Mouse (Mus musculus) midbrain, postnatal 0 days (tissue): ENCODE data around the gene Pabpn1l. TPM values are rescaled to one million over a fixed set of nuclear protein-coding genes. Genes with fewer than 3 reads are reported as not detected.
A peak's percentile ranks its signal among the peaks of the same experiment; 100 is the strongest.

Source experiments
- ATAC-seq: fragments of 200-750 bp; cut with Nextera tagmentation; 2 replicates; pipeline ENCODE4 v1.8.0; 2017; ENCODE audit warnings: moderate number of reproducible peaks, mild to moderate bottlenecking, moderate TSS enrichment, moderate library complexity; ENCODE audit not compliant: low FRiP score
- DNase-seq: peaks from one replicate; pipeline ENCODE4 v3.0.0-alpha.2; 2015; ENCODE audit warnings: low spot score
- H3K27ac ChIP-seq: fragments of 300-500 bp; sonication (generic); 2 replicates; pipeline ENCODE4 v1.5.1; 2014; ENCODE audit warnings: low read depth, mild to moderate bottlenecking, low read length, mixed read lengths
- H3K27me3 ChIP-seq: fragments of 300-500 bp; sonication (generic); 2 replicates; pipeline ENCODE4 v1.6.1; 2014; ENCODE audit warnings: low read length, control low read depth, mixed read lengths; ENCODE audit not compliant: insufficient read depth
- H3K36me3 ChIP-seq: fragments of 300-500 bp; sonication (generic); 2 replicates; pipeline ENCODE4 v1.6.1; 2014; ENCODE audit warnings: low read length, control low read depth, mixed read lengths; ENCODE audit not compliant: insufficient read depth
- H3K4me1 ChIP-seq: fragments of 300-500 bp; sonication (generic); 2 replicates; pipeline ENCODE4 v1.6.1; 2014; ENCODE audit warnings: mild to moderate bottlenecking, control low read depth, antibody characterized with exemption, low read length, mixed read lengths; ENCODE audit not compliant: insufficient read depth
- H3K4me2 ChIP-seq: fragments of 300-500 bp; sonication (generic); 2 replicates; pipeline ENCODE4 v1.6.1; 2014; ENCODE audit warnings: low read depth, mild to moderate bottlenecking, low read length, mixed read lengths; ENCODE audit not compliant: poor library complexity, severe bottlenecking
- H3K4me3 ChIP-seq: fragments of 300-500 bp; sonication (generic); 2 replicates; pipeline ENCODE4 v1.5.1; 2014; ENCODE audit warnings: low read depth, mild to moderate bottlenecking, low read length, moderate library complexity
- H3K9ac ChIP-seq: fragments of 300-500 bp; sonication (generic); replicated peaks from 2 replicates; pipeline ENCODE4 v1.6.1; 2014; ENCODE audit warnings: mild to moderate bottlenecking, low read length, moderate library complexity, mixed read lengths; ENCODE audit not compliant: poor library complexity, severe bottlenecking
- H3K9me3 ChIP-seq: fragments of 300-500 bp; sonication (generic); 2 replicates; pipeline ENCODE4 v1.6.1; 2016; ENCODE audit warnings: low read length, control low read depth
- CTCF ChIP-seq: IDR thresholded peaks from 2 replicates; pipeline ENCODE4 v1.5.1; 2016; ENCODE audit warnings: antibody characterized with exemption, mild to moderate bottlenecking
- WGBS: fragments of 180-500 bp; shearing (Covaris S2); extraction: QIAGEN DNeasy Blood & Tissue Kit; methylation state at CpG from one replicate; pipeline ENCODE4 v1.1.7; 2014; 5-methylcytosine and 5-hydroxymethylcytosine counted together
- polyA plus RNA-seq: library from polyadenylated mRNA; unstranded; fragments of >200 nt; fragmentation: Nextera tagmentation; extraction: Ambion mirVana; gene quantifications from 2 replicates; pipeline ENCODE4 v1.2.1, GENCODE M21; 2015
- total RNA-seq: library from RNA; depleted of rRNA; stranded (reverse); fragments of >200 nt; gene quantifications from 2 replicates; pipeline ENCODE4 v1.2.3, GENCODE M21; 2014

The Pabpn1l gene
- total and polyA plus RNA-seq, 2 experiments from 2014 or later = not detected

DNA sequence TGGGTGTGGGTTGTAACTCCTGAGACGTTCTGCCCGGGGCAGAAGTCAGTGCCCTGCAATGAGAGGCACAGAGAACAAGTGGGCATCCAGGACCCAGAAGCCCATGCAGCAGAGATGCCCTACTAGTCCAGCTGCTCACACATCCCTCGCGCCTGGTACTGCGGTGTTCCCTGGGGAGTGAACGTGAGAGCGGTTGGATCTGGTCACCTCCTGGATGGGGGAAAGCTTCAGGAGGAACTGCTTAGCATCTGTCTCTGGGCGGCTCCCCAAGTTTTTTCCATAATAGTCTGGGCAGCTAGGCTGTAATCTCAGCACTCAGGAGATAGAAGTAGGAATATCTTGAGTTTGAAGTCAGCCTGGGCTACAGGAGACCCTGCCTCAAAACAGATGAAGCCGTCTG, 37.6 kb downstream of the Pabpn1l start:
- no peak for TF ChIP-seq CTCF
- no peaks in the 10 kb centered on the region for H3K27me3 ChIP-seq
- no peak overlapping the region for H3K27ac ChIP-seq
- no peaks in the 10 kb centered on the region for H3K4me1 ChIP-seq
- WGBS = 87% methylated on average over 9 of the region's 9 CpGs
- DNase-seq (no peak), ATAC-seq (no peak)
- no peaks in the 10 kb centered on the region for H3K9me3 ChIP-seq
- no peak overlapping the region for H3K4me3 ChIP-seq
- H3K36me3 ChIP-seq = no peaks in the 10 kb centered on the region
- H3K4me2 ChIP-seq = no peak overlapping the region
- no peak overlapping the region for H3K9ac ChIP-seq

- Histone ChIP-seq H3K36me3 (no peaks in the 10 kb centered on the region), H3K4me1 (peaks cover 8% of the 10 kb centered on the region), H3K4me2 (no peak overlapping the region), H3K27ac (no peak overlapping the region), H3K9ac (no peak overlapping the region), H3K27me3 (no peaks in the 10 kb centered on the region), H3K4me3 (no peak overlapping the region), H3K9me3 (no peaks in the 10 kb centered on the region)
- WGBS = 89% methylated on average over 15 of the region's 15 CpGs
- DNase-seq = no peak
- no peak for TF ChIP-seq CTCF
- ATAC-seq = no peak
These were observed 41.6 kb downstream of the Pabpn1l start for GRCm38 (mm10) chr8:122580926-122581325.

DNA sequence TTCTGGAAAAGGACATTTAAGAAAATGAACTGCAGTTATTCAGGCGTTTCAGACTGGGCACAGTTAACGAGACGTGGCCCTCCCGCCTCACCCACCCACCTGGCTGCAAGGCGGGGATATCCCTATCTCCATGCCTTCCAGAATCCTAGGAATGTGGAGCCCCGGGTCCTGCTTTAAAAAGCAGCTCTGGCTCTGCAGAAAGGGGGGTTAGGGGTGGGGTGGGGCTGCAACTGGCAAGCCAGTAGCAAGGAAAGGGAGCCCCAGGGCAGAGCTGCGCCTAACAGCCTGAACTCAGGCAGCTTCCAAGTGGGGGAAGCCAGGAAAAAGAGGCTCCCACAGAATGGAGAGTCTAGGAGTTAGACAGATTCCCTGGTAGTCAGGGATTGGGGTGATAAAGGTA, 43.3 kb downstream of the Pabpn1l start:
- TF ChIP-seq CTCF = no peak
- no peaks in the 10 kb centered on the region for H3K9me3 ChIP-seq
- H3K4me2 ChIP-seq = no peak overlapping the region
- DNase-seq = no peak
- no peak overlapping the region for H3K9ac ChIP-seq
- no peaks in the 10 kb centered on the region; the same call in 1 of the 2 replicates for H3K36me3 ChIP-seq
- 30% methylated on average over 7 of the region's 7 CpGs for WGBS
- peaks cover 17% of the 10 kb centered on the region for H3K4me1 ChIP-seq
- no peaks in the 10 kb centered on the region for H3K27me3 ChIP-seq
- no peak overlapping the region for H3K27ac ChIP-seq
- ATAC-seq = no peak
- no peak overlapping the region for H3K4me3 ChIP-seq

DNA sequence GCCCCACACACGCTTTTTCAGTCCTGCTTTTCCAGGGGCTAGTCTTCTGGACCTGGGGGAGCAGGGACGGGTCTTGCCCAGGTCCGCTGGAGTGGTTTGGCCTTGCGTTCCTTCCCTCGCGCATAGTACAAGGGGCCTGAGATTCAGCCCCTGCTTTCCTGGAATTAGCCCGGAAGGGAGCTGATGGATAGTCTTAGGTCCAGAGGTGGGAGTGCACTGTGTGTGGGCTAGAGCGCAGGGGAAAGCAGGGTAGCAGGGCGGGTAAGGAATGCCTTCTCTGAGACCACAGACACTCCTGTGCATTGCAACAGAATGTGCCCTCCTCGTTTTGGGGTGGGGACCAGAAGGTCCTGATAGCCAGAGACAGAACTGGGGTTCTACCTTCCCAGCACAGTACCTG, 45.4 kb downstream of the Pabpn1l start:
- H3K27ac ChIP-seq = peak overlapping the region; percentile 80
- peak overlapping the region; percentile 91 for H3K4me2 ChIP-seq
- no peaks in the 10 kb centered on the region for H3K27me3 ChIP-seq
- no peaks in the 10 kb centered on the region; the same call in 1 of the 2 replicates for H3K36me3 ChIP-seq
- DNase-seq (no peak), ATAC-seq (0 out of 2 replicates have a peak, but pooled peaks have one; percentile 33)
- peak overlapping the region; percentile 61 for H3K4me3 ChIP-seq
- WGBS = 43% methylated on average over 10 of the region's 10 CpGs
- H3K9me3 ChIP-seq = no peaks in the 10 kb centered on the region
- TF ChIP-seq CTCF = no peak
- peaks cover 17% of the 10 kb centered on the region for H3K4me1 ChIP-seq
- peak overlapping the region; percentile 87 for H3K9ac ChIP-seq

GRCm38 (mm10) chr8:122576648-122577022, 45.9 kb downstream of the Pabpn1l start, which contains the start of gene Aprt:
Aprt (minus strand) TSS chr8:122576909.
- Histone ChIP-seq H3K4me1 (peaks cover 17% of the 10 kb centered on the region), H3K9me3 (no peaks in the 10 kb centered on the region), H3K4me2 (peak within 1 kb of the TSS; percentile 91), H3K27ac (peak within 1 kb of the TSS; percentile 80), H3K36me3 (no peaks in the 10 kb centered on the region; the same call in 1 of the 2 replicates), H3K4me3 (peak within 1 kb of the TSS; percentile 61), H3K9ac (peak within 1 kb of the TSS; percentile 87), H3K27me3 (no peaks in the 10 kb centered on the region)
- TF ChIP-seq CTCF = no peak
- WGBS = under 1% methylated on average over 39 of the region's 39 CpGs
- DNase-seq = peak; percentile 94
- ATAC-seq = peak; percentile 85

GRCm38 (mm10) chr8:122575735-122576647, 46.5 kb downstream of the Pabpn1l start:
- no peaks in the 10 kb centered on the region for H3K27me3 ChIP-seq
- DNase-seq (no peak), ATAC-seq (peak; percentile 15; the same call in 1 of the 2 replicates)
- WGBS = 16% methylated on average over 21 of the region's 21 CpGs
- peaks cover 17% of the 10 kb centered on the region for H3K4me1 ChIP-seq
- peak overlapping the region; percentile 80 for H3K27ac ChIP-seq
- peak overlapping the region; percentile 91 for H3K4me2 ChIP-seq
- H3K4me3 ChIP-seq = peak overlapping the region; percentile 61
- TF ChIP-seq CTCF = no peak
- H3K9ac ChIP-seq = peak overlapping the region; percentile 87
- no peaks in the 10 kb centered on the region for H3K9me3 ChIP-seq
- peaks cover 3% of the 10 kb centered on the region; the same call in 1 of the 2 replicates for H3K36me3 ChIP-seq
